Mouse (Mus musculus) ovary, postnatal 10 days (tissue): Measurements from ENCODE around the gene E030018B13Rik.
A peak's percentile ranks its signal among the peaks of the same experiment; 100 is the strongest.

Source experiments
- DNase-seq: peaks from one replicate; pipeline ENCODE4 v3.0.0; 2022; ENCODE audit warnings: low spot score

E030018B13Rik gene

DNA sequence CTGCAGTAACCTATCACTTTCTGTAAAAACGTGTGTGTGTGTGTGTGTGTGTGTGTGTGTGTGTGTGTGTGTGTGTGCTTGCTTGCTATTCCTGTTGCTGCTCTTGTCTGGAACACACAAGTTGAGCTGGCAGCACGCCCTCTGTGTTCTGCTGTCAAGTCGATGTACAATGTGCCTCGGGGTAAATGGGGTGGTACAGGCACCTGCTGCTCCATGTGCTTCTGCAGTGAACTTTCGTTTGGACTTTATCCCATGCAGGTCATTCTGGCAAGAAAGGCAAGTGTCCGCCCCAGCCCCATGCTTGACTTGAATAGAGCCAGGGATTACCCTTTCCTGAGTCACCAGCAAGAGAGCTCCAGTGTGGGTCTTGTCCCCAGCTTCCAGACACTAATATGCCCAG lies 1.0 kb downstream of the E030018B13Rik start:
- no peak for DNase-seq

DNA sequence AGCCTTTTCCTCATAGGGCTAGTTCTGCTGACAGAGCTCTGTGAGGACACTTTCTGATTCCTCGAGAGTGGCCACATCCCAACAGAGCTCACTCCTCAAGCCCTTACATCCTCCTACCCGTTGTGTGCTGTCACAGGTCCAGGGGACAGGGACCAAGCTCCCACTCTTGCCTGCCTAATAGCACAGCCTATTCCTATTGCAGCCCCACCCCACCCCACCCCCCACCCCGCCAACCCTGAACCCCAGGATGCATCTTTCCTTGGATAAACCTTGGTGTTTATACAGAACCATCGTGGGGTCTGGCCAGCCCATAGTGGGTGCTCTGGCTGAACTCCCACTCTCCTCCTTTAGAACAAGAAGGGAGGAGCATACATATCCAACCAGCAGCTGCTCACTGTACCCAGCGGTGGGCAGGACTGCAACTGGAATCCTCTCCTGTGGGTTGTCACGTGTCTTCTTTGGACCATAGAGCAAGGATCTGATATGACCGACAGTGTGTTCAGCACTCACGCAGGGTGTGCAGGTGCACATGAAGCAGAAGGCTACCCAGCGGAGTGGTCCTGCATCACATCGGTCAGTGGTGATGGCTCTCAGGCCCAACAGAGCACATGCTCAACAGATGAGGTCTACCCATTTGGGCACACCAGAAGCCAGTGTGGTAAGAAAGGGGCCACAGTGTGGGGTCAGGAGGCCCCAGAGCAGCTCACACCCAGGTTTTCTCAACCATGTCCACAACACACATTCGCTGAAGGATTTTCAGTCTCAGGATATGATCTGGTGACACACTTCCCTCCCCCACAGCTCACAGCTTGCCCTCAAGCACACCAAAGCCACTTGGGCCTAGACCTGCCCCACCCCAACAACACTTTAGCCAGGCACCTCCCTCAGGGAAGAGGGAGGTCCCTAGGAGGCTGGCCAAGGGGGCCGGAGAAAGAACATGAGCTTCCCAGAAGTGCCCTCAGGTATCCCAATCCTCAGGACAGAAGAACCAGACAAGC lies 2.4 kb downstream of the E030018B13Rik start:
- no peak for DNase-seq

DNA sequence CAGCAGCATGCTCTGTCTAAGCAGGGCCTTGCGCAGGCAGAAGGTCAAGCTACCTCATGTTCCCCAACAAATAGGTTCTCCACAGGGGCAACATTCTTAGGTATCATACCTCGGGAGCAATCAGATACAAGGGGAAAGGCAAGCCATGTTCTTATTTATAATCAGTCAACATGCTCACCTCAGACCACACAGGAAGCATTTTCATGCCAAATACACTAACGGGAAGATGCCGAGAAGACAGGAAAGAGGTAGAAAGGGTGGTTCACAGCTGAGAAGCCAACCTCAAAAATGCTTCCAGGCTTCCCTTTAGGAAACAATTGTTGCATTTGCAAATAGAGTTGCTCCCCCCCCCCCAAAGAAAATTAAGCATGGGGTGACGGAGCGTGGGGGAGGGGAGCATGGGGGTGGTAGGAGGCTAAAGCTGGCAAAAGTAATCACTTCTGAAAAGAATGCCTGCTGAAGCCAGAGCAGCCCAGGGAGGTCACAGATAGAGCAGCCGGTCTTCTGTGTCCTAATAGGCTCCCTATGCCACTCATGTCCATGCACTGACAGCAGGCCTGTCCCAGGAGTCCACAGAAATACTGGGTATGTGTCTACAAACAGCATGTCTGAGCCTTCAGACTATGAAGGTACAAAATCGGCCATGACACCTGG lies 5.4 kb downstream of the E030018B13Rik start:
- DNase-seq = no peak

DNA sequence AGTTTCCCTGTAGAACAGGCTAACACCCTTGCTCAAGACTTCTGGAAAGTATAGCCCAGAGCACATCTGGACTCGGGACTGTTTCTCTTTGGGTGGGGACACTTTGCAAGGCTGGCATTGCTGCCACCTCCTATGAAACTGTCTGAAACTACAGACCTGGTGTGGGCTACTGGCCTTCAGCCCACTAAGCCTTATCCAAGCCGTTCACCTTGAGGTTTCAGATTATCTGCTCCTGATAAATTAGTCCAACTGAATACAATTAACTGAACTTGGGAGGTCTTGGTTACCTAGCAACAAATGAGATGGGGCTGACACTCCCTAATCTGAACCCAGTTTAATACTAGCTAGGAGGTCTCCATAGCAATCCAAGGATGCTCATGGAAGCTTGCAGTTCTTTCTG lies 5.9 kb downstream of the E030018B13Rik start:
- DNase-seq = no peak

DNA sequence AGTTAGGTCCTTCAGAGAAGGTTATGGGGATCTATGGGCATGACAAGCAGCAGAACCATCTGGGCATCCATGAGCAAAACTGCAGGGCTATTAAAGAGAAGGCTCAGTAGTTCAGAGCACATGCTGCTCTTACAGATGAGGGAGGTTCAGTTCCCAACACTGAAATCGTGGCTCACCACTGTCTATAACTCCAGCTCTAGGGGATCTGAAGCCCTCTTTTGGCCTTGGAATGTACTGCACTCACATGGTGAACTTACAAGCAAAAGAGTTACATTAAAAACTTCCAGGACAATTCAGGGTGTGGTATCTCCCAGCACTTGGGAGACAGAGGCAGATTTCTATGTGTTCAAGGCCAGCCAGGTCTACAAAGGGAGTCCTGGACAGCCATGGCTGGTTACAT lies 6.3 kb downstream of the E030018B13Rik start:
- DNase-seq = no peak

DNA sequence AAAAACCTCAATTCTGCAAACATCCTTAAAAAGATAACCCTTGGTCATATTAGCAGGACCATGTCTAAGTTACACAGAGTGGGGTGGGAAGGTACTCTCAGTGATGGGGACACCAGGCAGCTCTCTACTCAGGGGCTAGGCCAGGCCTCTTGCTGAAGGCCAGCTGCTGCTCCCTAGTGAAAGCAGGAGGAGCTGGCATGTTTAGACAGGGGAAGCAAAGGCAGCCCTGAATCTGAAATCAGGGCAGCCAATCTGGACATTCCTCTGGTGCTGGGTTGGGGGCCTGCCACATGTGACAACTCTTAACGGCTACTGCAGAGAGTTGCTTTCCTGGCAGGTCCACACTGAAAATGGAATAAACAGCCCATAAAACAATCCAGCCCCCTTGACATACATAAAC lies 7.5 kb downstream of the E030018B13Rik start:
- no peak for DNase-seq

DNA sequence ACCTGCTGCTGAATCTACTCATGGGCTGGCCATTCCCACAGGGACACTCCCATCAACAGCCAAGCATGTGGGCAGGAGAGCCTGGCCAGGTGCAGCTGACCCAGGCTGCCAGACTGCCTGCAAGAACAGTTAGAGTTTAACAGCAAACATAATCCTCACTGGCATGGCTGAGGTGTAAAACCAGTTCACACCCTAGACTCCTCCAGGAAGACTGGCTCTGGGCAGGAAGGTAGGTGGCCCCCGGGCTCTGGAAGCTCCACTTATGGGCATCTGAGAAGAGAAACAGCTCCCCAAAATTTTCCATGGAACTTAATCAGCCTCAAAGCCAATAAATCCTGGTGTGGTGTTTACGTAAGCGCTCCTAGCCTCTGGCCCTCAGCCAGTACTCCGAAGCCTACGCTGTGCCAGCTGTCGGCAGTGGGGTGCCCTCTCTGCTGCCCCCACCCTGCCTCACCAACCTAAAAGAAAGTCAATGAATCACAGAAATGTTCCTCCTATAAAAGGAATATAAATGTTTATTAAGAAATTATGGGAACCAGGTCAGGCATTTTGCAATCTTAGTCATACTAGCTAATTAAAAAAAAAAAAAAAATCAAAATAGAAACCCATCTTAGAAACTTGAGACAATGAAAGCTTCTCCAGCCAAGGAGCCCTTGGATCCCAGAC lies 8.2 kb downstream of the E030018B13Rik start:
- no peak for DNase-seq

DNA sequence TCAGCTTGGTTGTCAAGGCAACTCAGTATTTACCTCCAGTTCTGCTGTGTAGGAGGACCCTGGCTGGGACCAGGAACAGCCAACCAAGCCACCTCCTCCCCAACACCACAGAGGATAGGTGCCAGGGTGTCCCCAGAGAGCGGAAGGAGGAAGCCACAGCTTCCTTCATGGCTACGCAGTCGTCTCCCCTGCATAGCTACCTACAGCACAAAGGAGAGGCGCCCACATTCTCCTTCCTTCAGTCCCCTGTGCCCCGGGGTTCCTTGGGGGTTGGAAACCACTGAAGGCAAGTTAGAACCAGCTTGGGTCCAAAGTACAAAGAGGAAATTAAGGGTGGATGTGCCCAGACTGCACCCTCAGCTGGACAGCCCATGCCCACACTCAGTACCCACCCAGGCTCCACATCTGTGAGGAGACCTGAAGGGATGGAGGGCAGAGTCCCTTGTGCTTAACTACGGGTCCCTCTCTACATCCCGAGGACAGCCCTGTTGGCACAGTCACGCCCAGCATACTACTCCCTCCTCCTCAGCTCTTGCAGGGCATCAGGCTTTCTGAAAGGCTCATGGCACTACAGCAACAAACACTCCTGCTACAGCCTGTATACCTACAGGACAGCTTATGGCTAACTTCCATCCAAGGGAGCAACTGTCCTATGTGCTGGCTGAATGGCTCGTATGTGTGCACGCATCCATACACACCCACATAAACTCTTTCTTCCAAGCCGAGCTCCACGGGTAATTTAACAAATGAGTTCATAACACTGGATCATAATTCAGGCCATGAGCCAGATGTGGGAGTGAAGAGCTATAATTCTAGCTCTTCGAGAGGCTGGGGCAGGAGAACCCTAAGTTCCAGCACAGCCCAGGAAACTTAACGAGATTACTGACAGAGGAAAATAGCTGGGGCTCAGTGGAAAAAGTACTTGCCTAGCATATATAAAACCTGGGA lies 9.0 kb downstream of the E030018B13Rik start:
- no peak for DNase-seq

DNA sequence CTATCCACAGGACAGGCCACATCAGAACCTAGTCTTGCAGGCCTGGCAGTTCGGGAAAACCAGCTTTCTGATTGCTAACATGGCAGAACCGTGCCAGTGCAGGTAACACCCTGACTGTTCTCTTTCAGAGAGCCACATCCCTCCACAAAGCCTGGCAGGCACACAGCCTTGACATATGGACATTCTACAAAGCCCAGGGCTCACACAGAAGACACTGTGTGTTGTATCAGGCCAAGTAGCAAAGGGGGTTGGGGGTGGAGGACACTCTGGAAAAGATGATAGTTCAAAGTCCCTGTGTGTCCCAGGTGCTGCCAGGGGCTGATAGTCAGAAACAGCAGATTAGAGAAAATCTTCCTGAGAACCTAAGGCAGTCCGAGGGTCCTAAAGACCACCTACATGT lies 9.8 kb downstream of the E030018B13Rik start:
- no peak for DNase-seq

DNA sequence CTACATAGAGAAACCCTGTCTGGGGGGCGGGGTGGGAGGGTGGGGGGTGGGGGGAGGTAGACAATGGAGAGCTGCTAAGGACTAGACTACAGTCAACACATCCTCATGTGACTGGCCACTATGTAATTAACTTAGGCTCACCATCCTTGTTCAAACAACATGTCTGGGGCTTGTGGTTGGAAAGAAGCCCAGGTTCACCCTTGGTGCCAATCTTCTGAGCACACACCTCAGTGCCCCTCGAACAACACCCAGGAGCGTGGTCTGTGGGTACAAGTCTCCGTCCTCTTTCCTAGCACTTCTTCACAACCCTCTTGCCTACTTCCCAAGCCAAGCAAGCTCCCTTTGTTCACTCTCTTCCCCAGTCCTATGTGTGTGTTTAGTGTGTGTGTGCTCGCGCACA lies 10.5 kb downstream of the E030018B13Rik start:
- DNase-seq = no peak

DNA sequence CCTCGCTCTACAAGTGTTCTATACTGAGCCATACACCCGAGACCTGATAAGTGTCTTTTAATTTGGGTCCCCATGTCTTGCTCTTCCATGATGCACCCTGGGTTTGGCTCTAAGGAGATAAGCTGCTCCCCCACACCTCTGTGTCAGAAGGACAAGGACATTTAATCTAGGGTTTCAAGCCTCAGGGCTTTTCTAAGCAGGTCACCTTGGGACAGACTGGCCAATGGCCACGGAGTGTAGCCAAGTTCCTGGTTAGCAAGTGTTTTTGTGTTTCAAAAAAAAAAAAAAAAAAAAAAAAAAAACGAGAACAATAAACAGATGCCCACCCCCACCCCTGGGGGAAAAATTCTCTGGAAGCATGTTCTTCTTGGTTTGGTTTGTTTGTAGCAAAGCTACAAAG lies 12.4 kb downstream of the E030018B13Rik start:
- DNase-seq = no peak

DNA sequence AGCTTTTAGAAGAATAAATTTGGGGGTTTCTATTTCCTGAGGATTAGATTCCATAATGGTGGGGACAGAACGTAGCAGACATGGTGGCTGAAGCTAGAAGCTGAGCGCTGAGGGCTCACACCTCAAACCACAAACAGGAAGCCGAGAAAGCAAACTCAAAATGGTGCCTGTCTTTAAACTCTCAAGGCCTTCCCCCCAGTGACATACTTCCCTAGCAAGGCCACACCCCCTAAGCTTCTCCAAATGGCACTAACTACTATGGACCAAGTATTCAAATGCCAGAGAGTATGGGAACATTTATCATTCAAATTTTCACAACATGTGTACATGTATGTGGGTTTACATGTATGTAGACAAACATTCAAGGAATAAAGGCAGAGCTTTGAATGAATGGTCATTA lies 13.5 kb downstream of the E030018B13Rik start:
- no peak for DNase-seq

DNA sequence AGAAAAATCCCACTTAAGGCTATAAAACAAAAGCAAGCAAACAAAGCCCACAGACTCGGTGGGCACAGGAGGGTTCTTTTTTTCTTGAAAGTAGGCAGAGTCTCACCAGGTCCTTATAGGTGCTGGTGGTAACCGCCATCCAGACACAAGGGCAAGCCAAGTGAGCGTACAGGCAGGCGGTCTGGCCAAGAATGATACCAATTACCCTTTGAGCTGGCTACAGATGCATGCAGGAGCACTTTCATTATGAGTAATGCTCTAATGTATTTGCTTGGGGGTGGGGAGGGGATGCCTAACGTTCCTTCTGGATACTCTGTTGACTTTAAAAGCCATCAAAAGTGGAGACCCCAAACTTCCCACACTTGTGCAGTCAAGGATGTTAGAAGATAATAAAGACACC lies 14.1 kb downstream of the E030018B13Rik start:
- DNase-seq = no peak

DNA sequence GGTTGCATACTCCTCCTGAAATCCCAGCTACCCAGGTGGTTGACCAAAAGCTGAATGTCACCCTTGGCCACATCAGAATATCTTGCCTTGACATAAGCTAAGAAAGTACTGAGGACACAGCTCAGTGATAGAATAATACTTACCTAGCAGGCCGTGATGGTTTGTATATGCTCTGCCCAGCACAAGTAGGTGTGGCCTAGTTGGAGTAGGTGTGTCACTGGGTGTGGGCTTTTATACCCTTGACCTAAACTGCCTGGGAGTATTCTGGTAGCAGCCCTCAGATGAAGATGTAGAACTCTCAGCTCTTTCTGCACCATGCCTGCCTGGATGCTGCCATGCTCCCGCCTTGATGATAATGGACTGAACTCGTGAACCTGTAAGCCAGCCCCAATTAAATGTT lies 15.8 kb downstream of the E030018B13Rik start:
- no peak for DNase-seq

DNA sequence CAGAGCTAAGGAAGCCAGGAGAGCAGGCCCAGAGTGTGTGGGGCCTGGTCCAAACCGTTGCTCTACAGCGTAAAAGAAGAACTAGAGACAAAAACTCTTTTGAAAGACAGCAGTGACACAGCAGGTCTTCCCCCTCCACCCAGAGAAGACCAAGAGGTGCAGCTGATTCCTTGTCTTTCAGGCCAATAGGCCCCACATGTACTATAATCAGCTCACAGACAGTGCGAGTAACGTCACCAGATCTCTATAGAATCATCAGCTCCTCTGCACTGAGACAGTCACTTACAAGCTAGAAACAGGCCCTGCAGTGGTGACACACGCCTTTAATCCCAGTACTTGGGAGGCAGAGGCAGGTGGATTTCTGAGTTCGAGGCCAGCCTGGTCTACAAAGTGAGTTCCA lies 17.2 kb downstream of the E030018B13Rik start:
- no peak for DNase-seq

DNA sequence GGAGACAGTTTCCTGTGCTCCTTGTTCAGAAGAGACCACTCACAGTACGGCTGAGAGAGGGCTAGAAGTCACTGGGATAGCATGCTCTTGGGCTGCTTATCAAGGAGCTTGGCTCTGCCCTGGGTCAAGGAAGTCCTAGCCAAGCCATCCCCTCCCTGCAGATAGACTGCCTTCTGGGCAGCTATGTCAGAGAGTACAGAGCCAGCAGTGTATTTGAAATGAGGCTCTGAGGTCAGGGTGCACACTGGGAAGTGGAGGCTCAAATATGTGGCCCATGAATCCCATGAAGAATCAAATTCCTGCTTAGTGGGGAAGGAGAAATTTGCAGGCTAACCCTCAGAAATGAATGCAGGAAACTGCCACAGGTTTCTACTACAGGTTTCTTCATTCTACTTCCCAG lies 17.9 kb downstream of the E030018B13Rik start:
- no peak for DNase-seq

DNA sequence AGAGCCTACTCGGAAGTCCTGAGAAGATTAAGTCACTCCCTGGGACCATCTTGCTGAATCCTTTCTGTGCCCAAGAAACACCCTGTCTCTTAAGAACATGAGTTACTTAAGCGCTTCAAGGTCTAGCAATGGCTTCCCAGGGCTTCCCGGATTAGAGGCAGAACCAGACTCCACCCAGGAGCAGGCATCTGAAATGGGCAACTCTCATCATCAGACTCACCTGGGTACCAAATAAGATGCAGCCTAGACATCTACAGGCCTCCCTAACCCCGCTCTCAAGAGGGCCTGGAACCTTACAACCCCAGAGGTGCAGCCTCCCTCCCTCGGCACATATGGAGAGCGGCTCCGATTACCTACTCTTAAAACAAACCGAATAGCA lies 19.1 kb downstream of the E030018B13Rik start:
- DNase-seq = no peak

DNA sequence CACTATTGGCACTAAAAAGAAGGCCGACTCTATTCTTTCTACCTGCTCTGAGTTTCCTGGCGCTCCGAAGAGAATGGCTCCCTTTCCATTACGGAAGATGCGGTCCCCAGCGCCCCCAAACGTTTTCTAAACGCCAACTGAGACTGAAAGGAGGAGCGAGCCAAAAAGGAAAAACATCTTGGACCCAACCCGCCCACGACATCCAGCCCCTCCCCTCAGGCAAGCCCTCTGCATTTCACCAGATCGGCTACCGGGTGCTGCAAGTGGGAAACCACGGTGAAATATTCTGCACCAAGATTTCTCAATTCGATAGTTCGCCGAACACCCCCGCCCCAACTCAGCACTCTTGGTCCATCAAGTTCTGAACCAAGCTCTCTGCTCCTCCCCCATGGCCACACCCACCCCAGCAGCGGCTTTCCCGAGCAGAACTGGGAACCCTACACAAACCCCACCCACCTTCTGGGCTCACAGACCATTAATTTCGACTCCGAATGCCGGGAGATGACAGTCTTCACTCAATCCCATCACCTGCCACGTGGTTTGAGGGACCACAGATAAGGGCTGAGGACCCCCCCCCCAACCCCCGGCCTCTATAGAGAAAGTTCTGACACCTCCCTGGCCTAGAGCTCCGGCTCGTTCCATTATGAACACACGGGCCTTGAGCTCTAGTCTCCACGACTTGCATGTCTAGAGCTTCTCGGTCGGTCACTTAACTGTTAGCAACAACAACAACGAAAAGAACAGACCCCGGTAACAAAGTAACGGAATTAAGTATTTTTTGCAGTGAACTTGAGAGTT lies 19.7 kb downstream of the E030018B13Rik start:
- DNase-seq = peak; percentile 67

DNA sequence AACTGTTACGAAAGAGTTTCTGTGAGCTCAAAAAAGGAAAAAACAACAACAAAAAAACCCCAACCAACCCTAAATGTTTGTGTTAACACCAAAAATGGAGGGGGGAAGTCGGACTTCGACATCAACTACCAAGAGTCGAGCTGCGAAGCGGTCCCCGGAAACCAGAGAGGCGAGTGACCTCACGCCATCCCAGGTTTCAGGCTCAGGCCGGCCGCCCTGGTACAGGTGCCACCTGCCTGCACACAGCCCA lies 20.3 kb downstream of the E030018B13Rik start:
- no peak for DNase-seq

DNA sequence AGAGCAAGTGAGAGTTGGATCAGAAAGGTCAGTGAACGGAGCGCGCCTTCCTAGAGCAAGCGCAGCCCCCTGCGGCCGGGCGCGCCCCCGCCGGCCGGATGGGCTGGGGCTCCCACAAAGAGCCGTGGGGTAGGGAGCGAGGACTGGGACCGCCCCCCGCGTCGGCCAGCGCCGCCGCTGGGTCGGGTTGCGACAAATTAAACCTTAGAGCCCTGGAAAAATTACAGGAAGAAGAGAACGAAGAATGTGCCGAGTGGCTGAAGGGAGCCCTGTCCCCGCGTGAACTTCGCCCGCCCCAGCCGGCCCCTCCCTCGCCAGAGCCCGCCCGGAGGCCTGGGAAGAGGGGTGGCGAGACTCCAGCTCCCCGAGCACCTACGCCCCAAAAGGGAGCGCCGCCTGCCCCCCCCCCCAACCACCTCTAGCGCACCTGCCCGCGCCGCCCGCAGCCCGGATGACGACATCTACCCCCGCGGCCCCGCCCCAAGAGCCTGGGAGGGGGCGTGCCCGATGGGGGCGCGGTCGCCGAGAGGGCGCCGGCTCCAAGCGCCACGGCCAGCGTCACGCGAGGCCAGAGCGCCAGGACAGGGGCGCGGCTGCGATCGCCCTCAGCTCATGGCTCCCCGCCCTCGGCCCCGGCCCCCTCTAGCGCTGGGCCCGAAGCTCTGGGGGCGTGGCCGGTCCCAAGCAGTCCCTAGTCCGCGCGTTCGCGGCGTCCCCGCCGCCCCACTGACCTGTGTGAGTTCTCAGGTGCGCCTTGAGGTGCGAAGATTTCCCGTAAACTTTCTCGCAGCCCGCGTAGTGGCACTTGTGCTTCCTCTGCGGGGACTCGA lies 20.8 kb downstream of the E030018B13Rik start:
- DNase-seq = peak; percentile 66
